Mouse (Mus musculus) spleen, postnatal 36 days (tissue): ENCODE data around the gene Mboat1.

ENCODE experiments used
- DNase-seq, 2 experiments: peaks; one replicate each; pipeline ENCODE4 v3.0.0; 2022; ENCODE audit warnings: low spot score in 2 of 2, mixed read lengths in 1 of 2

The Mboat1 gene

DNA sequence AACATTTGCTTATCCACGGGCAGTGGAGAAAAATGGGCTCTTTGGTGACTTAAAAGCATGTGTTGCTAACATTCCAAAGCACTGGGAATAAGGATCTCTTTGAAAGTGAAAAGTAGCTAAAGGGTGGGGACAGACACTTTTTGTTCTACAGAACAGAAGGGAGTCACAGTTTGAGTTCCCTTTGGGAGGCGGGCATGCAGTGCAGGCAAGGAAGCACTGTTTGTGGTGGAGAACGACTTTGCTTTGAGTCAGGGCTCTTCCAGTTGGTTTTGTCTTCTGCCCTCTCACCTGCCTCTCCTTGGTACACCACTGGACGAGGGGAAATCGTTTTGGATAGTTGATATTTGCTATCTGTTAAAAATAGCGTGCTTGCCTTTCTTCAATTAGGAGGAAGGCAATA, 49.7 kb downstream of the Mboat1 start:
- DNase-seq: no peak

DNA sequence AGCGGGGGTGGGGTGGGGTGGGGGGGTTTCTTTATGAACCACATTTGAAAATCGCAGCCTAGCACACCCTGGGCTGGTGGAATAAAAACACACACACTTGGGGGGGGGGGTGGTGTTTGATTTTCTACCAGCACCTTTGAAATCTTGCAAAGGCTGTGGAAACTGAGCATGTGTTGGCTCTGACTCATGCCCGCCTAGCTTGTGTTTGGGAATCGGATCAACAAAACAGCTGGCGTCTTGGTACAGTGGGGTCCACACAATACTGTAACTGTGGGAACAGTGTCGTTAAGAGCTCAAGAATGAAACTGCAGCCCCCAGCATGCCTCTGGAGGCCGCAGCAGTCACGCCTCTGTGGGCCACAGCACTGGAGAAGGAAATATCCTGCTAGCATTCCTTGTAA, 50.2 kb downstream of the Mboat1 start:
- no peak for DNase-seq

DNA sequence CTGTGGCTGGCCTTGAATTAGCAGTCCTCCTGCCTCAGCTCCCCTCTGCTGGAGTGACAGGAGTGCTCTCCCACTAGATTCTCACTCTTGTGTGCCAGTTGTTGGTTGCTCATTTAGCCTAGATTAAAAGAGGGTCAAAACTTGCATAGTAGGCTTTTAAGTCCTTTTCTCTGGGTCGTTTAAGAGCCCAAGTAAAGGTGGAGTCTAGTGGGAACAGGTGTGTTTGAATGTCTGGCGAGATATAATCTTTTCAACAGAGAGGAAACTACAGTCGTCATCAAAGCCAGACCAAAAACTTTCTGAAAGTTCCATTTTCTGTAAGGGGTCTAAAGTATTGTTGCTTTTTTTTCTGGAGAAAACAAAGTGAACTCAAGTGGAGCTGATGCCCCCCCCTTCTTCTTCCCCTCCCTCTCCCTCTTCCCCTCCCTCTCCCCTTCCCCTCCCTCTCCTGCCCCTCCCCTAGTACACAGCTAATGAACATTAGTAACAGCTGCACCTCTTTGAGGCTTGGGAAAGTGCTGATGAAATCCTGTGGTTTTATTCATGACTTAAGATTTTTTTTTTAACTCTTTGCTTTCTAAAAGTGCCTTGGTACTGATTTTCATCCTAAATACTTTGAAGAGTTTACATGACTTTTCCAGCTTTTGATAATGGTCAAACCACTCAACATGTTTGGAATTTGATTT, 55.9 kb downstream of the Mboat1 start:
- no peak for DNase-seq

DNA sequence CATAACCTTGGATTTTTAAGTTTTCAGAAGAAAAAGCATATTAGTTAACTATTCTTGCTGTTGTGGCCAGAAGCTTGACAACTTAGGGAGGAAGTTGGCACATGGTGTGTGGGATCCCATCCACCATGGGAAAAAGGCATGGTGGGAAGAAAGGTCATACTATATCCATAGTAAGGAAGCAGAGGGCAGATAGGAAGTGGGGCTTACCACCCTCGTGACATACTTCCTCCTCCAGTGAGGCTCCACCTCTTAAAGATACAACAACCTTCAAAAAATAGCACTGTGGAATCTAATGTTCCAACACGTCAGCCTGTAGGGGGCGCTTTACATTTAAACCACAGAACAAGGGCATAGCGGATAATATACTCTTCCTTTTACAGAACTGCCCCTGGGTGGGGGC, 57.1 kb downstream of the Mboat1 start:
- DNase-seq: no peak

DNA sequence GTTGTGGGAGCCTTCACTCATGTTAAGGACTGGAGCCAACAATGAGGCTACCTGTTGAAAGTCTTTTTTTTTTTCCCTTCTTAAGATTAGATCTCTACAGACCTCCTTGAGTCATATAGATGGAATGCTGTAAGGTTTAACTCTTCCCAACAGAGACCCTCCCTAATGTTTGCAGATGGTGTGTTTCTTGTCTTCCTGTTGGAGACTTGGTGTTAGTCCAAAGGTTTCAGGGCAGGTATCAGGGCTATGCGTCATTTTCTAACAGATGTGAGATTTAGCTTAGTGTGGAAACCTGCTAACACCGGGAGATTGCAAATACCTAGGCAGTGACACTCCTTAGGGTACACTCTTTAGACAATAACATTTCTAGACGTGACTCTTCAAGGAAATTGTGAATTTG, 58.5 kb downstream of the Mboat1 start:
- no peak for DNase-seq

DNA sequence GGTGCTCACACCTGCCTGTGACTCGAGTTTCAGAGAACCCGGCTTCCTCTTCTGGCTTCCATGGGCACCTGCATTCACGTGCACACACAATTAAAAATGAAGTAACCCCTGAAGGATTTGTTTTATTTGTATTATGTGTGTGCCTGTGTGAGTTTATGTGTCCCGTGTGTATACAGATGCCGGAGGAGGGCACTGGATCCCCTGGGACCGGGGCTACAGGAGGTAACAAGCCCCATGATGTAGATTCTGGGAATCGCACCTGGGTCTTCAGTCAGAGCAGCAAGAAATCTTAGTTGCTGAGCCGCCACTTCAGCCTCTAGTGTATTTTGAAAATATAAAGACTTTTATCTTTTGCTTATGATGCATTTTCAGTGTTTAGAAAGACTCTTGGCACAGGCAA, 60.4 kb downstream of the Mboat1 start:
- no peak for DNase-seq

DNA sequence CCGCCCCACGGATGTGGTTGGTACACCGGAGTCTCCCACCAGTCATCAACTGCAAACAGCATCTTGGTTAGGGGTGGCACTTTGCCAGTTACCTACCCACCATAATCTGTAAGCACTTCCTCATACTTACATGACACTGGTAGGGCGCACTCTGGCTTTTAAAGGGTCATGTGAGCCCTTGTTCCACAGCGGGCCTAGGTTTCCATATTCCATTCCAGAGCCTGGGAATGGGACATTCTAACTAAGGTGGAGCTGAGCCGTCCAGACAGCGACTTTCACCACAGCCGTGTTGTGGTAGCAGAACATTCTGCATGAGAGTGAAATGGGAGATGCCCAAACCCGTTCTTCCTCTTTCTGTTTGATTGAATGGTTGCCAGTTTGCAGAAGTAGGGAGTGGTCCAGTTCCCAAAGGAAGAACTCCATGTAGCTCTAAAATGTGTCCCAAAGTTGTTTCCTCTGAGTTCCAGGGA, 61.8 kb downstream of the Mboat1 start:
- peak in 1 of 2 experiments; percentile 1 for DNase-seq

DNA sequence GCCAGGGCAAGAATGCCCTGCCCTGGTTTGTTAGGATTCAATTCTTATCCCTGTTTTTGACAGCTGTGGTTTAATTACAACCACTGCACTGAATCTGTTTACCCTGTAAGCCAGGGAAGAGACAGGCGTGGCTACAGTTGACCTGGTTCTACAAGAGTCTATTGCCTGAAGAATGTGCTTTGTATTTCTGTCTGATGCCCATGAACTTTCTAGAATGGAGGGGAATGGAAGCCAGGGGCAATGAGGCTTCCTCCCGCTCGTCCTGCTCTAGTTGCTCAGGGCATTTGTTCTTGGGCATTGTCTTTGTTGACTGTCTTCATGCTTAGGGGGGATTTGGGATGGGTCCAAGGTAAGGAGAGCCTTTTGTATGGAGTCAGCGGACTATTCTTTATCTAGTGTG, 63.5 kb downstream of the Mboat1 start:
- no peak for DNase-seq

DNA sequence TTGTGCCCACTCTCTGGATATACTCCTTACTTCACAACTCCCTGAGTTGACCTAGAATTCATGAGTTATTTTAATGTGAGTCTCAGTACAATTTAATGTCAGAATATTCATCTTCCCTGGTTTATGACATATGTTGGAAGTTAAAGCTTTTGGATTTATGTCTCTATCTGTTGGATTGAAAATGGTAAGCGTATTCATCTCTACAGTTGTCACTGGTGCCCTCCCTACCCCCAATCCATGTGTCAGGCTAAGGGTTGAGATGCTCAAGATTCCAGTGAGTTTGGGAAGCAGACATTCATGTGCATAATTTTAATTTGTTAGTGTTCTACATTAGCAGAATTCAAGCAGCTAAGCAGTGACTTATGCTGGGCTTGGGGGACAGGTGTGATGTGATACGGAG, 64.4 kb downstream of the Mboat1 start:
- DNase-seq: no peak

DNA sequence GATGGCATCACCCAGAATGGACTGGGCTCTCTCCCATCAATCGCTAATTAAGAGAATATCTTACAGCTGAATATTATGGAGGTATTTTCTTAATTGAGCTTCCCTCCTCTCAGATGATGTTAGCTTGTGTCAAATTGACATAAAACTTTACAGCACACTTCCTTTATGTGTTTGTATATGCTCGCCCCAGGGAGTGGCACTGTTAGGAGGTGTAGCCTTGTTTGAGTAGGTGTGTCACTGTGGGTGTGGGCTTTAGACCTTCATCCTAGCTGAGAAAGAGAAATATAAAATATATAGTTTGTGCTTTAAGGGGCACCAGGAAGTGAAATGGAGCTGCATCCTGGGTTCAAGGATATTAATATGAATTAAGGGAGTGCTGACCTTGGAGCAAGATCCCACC, 66.7 kb downstream of the Mboat1 start:
- DNase-seq: no peak

DNA sequence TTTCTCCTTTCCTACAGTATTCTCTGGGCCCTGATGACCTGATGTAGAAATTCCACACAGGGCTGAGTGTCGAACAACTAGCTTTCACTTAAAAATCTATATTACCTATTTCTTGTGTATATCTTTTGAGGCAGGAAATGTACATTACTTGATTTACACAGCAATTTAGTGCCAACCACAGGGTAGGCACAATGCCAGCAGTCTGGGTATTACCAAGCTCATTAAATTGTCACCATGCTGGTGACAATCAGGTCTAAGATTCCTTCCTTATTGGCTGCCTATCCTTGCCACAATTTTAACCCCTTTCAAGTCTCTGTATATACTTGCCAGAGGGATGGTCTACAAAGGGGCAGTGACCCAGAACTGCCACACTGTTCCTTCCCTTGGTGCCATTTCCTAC, 71.9 kb downstream of the Mboat1 start:
- no peak for DNase-seq

DNA sequence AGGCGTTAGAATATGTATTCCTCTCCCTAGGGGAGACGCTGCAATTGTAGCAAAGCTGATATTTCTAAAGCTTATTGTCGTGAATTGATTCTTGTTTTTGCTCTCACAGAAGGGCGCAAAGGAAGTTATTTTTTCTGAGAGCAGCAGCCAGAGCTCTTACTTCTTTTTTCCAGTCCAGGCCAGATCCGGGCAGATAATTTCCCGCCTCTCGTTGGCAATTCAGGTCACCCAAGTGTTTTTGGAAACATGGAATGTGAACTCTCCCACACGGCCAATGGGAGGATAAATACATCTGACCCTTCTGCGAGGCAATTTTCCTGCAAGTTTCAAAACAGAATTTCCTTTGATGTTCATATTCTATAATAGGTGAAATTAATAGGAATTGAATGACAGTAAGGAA, 77.0 kb downstream of the Mboat1 start:
- no peak for DNase-seq

DNA sequence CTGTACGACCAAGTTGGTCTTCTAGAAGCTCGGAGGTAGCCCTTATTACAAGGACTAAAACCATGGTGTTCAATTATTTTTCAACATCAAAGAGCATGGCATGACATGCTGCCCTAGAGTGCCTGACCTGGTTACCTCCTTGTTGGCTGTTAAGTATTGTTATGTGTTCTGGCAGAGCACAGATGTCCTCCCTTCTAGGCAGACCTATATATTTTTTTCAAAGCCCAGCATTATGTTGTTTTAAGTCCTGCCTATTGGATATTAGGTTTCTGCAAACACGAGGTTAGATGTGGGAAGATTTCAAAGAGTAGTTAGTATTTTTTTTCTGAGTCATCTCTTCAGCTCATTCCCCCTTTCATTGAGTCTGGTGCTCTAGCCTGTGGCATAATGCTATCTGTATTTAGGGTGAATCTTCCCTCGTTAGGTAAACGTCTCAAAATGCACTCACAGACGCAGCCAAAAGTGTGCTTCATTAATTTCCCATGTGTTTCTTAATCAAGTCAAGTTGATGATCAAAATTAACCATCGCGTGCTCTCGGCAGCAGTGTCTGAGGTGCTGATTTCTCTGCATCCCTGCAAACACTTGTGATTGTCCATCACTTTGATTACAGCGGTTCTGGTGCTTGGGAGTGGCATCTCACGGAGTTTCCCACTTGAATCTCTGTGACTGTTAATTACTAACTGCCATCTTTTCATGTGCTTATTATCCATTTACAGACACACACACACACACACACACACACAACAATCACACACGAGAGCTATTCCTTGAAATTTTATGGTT, 81.5 kb downstream of the Mboat1 start:
- no peak for DNase-seq

DNA sequence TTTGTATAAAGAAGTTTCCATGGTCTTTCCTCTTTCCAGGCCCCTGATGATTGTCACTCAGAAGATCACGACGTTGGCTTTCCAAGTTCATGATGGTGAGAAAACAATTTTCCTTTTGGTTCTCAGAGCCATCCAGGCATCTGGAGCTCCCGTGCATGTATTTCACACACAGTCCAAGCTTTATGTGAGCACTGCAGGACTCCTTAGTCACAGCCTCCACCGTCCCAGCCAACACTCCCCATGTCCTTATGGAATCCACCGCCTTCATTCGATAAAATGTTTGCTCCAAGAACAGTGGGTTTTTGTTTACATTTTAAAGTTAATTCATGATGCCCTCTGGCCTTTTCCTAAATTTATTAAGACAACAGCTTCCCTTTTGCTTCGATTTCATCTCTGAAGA, 83.3 kb downstream of the Mboat1 start:
- DNase-seq: no peak

DNA sequence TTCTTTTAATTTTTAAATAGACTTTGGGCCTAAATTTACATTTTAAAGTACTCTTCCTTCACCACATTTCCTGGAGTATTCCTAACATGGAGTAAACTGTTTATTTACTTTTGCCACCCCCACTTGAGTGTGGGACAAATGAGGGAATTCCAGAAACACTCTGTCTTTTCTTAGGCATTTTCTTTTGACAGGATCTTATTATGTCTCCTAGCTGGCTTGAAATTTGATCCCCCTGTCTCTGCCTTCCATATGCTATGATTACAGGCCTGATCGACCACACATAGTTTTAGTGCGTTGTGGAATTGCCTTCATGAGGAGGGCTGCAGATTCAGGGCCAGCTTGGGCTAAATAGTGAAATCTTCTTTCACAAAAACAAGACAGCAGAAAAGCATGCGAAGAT, 85.0 kb downstream of the Mboat1 start:
- no peak for DNase-seq

DNA sequence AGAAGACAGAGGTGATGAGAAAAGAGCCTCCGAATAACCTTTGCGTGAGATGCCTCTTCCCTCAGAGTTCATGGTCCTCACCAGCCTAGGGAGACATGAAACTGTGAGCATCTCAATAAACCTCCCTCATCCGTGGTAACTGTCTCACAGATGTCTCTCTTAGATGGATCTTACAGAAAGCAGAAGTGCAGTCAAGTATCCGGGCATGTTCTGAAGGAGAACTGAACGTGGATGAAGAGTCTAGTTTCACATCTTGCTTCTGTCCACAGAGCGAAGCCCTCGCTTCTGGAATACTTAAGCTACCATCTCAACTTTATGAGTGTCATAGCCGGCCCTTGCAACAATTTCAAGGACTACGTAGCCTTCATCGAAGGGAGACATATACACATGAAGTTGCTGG, 87.8 kb downstream of the Mboat1 start:
- no peak for DNase-seq

DNA sequence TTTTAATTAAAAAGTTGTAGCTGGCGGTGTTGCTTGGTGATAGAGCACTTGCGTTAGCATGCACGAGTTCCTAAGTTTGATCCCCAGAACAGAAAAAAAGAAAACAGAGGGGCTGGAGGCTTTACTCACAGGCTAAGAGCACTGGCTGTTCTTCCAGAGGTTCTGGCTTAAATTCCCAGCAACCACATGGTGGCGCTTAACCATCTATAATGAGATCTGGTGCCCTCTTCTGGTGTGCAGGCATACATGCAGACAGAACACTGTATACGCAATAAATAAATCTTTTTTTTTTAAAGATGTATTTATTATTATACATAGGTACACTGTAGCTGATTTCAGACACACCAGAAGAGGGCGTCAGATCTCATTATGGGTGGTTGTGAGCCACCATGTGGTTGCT, 88.4 kb downstream of the Mboat1 start:
- no peak for DNase-seq

DNA sequence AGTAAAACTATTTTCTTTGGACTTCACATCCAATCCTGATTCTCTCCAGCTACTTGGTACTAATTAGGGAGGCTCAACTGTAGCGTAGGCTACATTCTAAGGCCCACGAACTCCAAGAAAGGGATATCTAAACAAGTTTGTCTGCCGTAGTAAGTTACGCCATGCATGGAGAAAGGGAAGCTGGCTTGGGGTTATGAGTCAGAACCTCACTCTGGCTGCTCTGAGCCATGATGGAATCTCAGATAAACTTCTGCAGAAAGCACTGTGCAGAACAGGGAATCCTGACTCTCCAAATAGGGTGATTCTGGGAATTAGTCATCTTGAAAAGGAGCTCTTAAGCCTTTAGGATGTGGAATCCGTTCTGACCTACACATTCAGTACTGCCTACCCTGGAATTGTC, 92.5 kb downstream of the Mboat1 start:
- no peak for DNase-seq

DNA sequence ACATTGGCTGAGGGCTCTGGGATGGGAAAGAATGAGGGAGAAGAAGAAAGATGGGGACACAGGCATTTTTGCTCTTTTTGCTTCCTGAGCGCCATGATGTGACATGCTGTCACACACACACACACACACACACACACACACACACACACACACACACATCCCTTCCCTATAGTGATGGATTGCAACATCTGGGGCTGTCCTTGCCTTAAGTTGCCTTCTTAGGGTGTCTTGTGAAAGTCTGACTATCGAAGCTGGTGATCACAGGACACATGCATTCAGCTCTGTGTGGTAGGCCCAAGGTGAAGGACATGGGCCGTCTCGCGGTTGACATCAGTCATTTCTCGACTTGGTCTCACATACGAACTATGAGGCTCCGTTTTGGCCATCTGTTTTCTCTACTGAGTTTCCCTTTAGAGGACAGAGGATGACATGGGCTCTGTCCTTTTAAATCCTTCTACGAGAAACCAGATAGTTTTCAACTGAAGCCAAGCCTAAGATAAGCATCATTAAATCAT, 93.4 kb downstream of the Mboat1 start:
- DNase-seq: no peak

DNA sequence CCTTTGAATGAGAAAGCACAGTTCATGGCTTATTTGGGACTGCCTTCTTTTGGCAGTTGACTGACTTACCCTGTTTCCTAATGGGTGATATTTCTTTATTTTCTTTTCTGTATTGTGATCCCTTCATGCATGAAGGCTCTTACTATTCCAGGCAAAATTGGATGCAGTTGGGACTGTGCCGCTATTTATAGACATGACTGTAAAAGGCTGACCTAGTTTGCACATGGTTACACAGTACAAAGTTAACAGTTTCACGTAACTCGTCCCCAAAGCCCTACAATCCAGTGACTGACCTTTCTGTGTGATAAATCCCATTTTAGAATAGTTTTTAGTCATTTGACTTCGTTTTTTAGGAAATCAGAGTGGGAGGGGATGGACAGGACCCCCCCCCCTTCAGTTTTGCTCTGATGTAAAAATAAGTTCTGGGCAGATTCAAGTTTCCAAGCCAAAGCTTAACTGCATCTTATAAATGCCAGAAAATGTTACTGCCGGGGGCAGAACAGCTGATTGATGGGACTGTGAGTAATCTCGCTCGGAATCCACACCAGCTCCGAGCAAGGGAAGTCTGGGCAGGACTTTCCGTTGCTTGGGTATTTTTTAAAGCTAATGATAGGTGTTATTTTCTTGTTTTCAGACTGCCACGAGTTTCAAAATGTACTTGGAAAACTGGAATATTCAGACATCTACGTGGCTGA, 98.9 kb downstream of the Mboat1 start:
- DNase-seq: no peak

DNA sequence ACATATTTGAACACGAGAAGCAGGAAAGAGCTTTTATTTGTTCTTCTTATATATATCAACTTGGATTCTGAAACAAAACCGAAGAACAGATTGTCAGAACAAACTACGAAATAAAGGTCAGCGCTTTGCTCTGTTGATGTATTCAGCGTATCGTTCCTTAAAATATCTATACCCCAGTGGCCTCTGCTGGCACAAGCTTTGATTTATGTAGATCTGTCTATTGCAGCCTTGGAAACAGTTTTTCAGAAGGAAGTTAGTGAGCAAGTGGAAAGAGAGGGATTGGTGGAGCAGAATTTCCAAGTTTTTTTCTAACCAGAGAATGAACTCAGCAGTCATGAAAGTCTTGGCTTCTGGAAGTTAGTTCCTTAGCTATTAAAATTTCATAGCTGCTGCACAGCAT, 103.1 kb downstream of the Mboat1 start:
- DNase-seq: no peak

DNA sequence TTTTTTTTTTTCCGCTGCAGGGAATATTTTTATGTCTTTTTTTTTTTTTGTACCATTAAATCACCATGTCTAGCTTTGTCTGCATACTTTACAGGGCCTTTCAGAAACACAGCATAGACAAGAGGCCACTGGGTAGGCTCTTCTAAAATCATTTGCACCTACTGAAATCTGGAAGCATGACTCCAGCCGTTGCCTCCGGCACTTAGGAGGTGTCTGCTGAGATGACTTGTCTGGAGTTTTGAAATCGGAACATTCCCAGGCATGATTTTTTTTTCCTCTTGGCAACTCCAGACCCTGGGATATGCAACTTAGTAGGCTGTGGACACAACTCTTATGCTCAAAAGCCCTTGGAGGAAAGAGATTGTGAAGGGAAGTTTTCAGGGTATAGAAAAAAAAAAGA, 109.3 kb downstream of the Mboat1 start:
- DNase-seq: no peak
